Mouse (Mus musculus): ENCODE results near the gene Cdc42. TPM values are rescaled to one million over a fixed set of nuclear protein-coding genes. Genes with fewer than 3 reads are reported as not detected.

The Cdc42 gene
- polyA plus RNA-seq, 1 experiment from 2014 or later = 284 TPM

DNA sequence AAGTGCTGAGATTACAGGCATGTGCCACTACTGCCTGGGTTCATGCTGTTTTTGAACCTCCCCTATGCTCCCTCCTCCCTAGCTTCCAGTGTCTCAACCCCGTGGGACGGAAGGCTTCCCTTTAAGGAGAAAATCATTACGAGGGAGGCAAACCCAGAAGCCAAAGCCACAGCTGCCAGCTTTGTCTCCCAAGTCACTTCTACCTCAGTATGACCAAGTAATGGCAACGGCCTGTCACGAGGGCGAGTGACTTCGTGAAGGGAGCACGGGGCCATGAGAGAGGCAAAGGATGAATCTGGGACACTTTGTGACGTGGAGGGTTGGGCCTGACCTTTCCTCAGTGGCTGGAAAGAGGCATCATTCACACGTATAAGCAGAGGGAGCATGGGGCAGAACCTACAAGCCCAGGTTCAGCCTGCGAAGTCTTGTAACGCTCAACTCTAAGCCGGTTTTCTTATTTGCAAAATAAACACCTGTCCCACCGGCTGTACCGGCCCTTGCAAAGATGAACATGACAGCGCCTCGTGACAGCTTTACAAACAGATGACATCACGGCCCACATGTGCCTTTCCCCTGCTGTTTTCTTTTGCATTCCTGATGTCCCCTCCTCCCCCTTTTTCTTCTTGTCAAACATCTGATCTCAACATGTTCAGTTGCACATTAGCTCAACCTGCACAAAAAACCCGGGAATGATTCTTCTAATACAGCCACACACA is 50.4 kb downstream of the Cdc42 start:
- Histone ChIP-seq H3K9me3 (replicated peaks) (no peaks in the 10 kb centered on the region), H3K4me2 (no peak overlapping the region), H3K36me3 (peaks cover 12% of the 10 kb centered on the region; the same call in 1 of the 2 replicates), H3K4me3 (replicated peaks) (no peak overlapping the region), H3K27ac (no peak overlapping the region), H3K4me1 (replicated peaks) (0 out of 2 replicates have a peak, but pooled peaks cover 4% of the 10 kb centered on the region), H3K9ac (no peak overlapping the region), H3K27me3 (no peaks in the 10 kb centered on the region)
- ATAC-seq (ENCODE audit: low read depth) (no peak), DNase-seq (no peak)
- WGBS (ENCODE audit: insufficient replicate concordance) = 76% methylated on average over 19 of the region's 19 CpGs

DNA sequence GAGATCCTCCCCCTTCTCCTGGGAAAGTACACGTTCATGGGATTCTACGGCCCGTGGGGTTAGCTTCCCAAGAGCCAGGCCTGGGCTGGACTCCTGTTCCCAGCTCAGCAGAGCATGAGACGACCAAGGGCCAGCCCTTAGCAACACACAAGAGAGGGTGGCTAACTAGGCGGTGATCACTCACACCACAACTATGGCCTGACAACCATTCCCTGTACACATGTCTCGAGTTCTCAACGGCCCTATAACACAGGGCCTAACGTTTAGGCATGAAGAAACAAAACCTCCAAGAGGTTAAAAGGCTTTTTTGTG is 51.0 kb downstream of the Cdc42 start:
- ATAC-seq (ENCODE audit: low read depth) (no peak), DNase-seq (no peak)
- H3K4me2 ChIP-seq = no peak overlapping the region
- 81% methylated on average over 8 of the region's 8 CpGs for WGBS (ENCODE audit: insufficient replicate concordance)
- H3K4me3 ChIP-seq (replicated peaks) = no peak overlapping the region
- no peak overlapping the region for H3K9ac ChIP-seq
- peaks cover 8% of the 10 kb centered on the region; the same call in 1 of the 2 replicates for H3K36me3 ChIP-seq
- H3K9me3 ChIP-seq (replicated peaks) = no peaks in the 10 kb centered on the region
- 0 out of 2 replicates have a peak, but pooled peaks cover 6% of the 10 kb centered on the region for H3K4me1 ChIP-seq (replicated peaks)
- no peak overlapping the region for H3K27ac ChIP-seq
- H3K27me3 ChIP-seq = no peaks in the 10 kb centered on the region

GRCm38 (mm10) chr4:137305831-137306576 is 51.5 kb downstream of the Cdc42 start:
- H3K36me3 ChIP-seq = peaks cover 8% of the 10 kb centered on the region; the same call in 1 of the 2 replicates
- no peaks in the 10 kb centered on the region for H3K27me3 ChIP-seq
- no peak overlapping the region for H3K4me2 ChIP-seq
- DNase-seq (no peak), ATAC-seq (ENCODE audit: low read depth) (no peak)
- no peaks in the 10 kb centered on the region for H3K9me3 ChIP-seq (replicated peaks)
- no peak overlapping the region for H3K9ac ChIP-seq
- WGBS (ENCODE audit: insufficient replicate concordance) = 76% methylated on average over 13 of the region's 13 CpGs
- no peak overlapping the region for H3K4me3 ChIP-seq (replicated peaks)
- H3K27ac ChIP-seq = no peak overlapping the region
- H3K4me1 ChIP-seq (replicated peaks) = 0 out of 2 replicates have a peak, but pooled peaks cover 6% of the 10 kb centered on the region

DNA sequence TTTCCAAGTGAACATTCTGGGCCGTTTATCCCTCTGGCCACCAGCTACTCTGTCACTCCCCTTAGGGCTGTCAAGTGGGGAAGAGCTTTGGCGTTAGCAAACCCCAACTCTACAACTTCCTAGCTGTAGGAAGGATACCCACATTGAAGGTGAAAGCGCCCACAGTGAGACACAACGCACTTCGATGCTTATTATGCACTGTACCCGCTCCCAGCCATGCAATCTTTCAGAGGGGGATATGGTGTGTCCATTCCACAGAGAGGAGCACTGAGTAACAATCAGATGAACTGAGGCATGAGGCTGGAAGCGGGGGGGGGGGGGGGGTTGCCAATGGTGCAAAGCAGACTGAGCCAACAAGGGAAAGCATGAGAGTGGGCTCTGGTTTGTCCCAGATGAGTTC is 52.5 kb downstream of the Cdc42 start:
- no peak for DNase-seq
- H3K4me1 ChIP-seq (replicated peaks) = 0 out of 2 replicates have a peak, but pooled peaks cover 6% of the 10 kb centered on the region
- H3K4me3 ChIP-seq (replicated peaks) = no peak overlapping the region
- H3K9me3 ChIP-seq (replicated peaks) = no peaks in the 10 kb centered on the region
- H3K9ac ChIP-seq = no peak overlapping the region
- H3K4me2 ChIP-seq = no peak overlapping the region
- H3K27ac ChIP-seq = no peak overlapping the region
- H3K27me3 ChIP-seq = no peaks in the 10 kb centered on the region
- 0 out of 2 replicates have a peak, but pooled peaks cover 2% of the 10 kb centered on the region for H3K36me3 ChIP-seq
- 79% methylated on average over 7 of the region's 7 CpGs for WGBS (ENCODE audit: insufficient replicate concordance)
- ATAC-seq (ENCODE audit: low read depth) = no peak

GRCm38 (mm10) chr4:137304106-137304505 is 53.4 kb downstream of the Cdc42 start:
- Histone ChIP-seq H3K4me1 (replicated peaks) (0 out of 2 replicates have a peak, but pooled peaks cover 6% of the 10 kb centered on the region), H3K36me3 (no peaks in the 10 kb centered on the region), H3K9me3 (replicated peaks) (no peaks in the 10 kb centered on the region), H3K27me3 (no peaks in the 10 kb centered on the region), H3K27ac (no peak overlapping the region), H3K9ac (no peak overlapping the region), H3K4me3 (replicated peaks) (no peak overlapping the region), H3K4me2 (no peak overlapping the region)
- DNase-seq (no peak), ATAC-seq (ENCODE audit: low read depth) (no peak)
- 82% methylated on average over 7 of the region's 7 CpGs for WGBS (ENCODE audit: insufficient replicate concordance)

- Histone ChIP-seq H3K4me1 (replicated peaks) (0 out of 2 replicates have a peak, but pooled peaks cover 2% of the 10 kb centered on the region), H3K9me3 (replicated peaks) (no peaks in the 10 kb centered on the region), H3K27ac (no peak overlapping the region), H3K4me3 (replicated peaks) (no peak overlapping the region), H3K4me2 (no peak overlapping the region), H3K27me3 (no peaks in the 10 kb centered on the region), H3K9ac (no peak overlapping the region), H3K36me3 (no peaks in the 10 kb centered on the region)
- ATAC-seq (ENCODE audit: low read depth) = no peak
- WGBS (ENCODE audit: insufficient replicate concordance) = 76% methylated on average over 16 of the region's 16 CpGs
- no peak for DNase-seq
Observed at GRCm38 (mm10) chr4:137301635-137302034, 55.9 kb downstream of the Cdc42 start.

- Histone ChIP-seq H3K4me2 (no peak overlapping the region), H3K27ac (no peak overlapping the region), H3K9ac (no peak overlapping the region), H3K36me3 (no peaks in the 10 kb centered on the region), H3K4me3 (replicated peaks) (no peak overlapping the region), H3K4me1 (replicated peaks) (0 out of 2 replicates have a peak, but pooled peaks cover 2% of the 10 kb centered on the region), H3K9me3 (replicated peaks) (no peaks in the 10 kb centered on the region), H3K27me3 (no peaks in the 10 kb centered on the region)
- DNase-seq (no peak), ATAC-seq (ENCODE audit: low read depth) (no peak)
- WGBS (ENCODE audit: insufficient replicate concordance) = 89% methylated on average over 13 of the region's 13 CpGs
Observed at GRCm38 (mm10) chr4:137300227-137300626, 57.3 kb downstream of the Cdc42 start.

GRCm38 (mm10) chr4:137298406-137298805 is 59.1 kb downstream of the Cdc42 start:
- ATAC-seq (ENCODE audit: low read depth) = no peak
- 0 out of 2 replicates have a peak, but pooled peaks cover 2% of the 10 kb centered on the region for H3K4me1 ChIP-seq (replicated peaks)
- H3K27ac ChIP-seq = no peak overlapping the region
- H3K9ac ChIP-seq = no peak overlapping the region
- H3K36me3 ChIP-seq = no peaks in the 10 kb centered on the region
- DNase-seq = no peak
- no peak overlapping the region for H3K4me2 ChIP-seq
- no peak overlapping the region for H3K4me3 ChIP-seq (replicated peaks)
- 69% methylated on average over 8 of the region's 8 CpGs for WGBS (ENCODE audit: insufficient replicate concordance)
- H3K27me3 ChIP-seq = no peaks in the 10 kb centered on the region
- H3K9me3 ChIP-seq (replicated peaks) = no peaks in the 10 kb centered on the region

GRCm38 (mm10) chr4:137297611-137298010 is 59.9 kb downstream of the Cdc42 start:
- Histone ChIP-seq H3K9ac (no peak overlapping the region), H3K27ac (no peak overlapping the region), H3K9me3 (replicated peaks) (no peaks in the 10 kb centered on the region), H3K4me2 (no peak overlapping the region), H3K4me1 (replicated peaks) (0 out of 2 replicates have a peak, but pooled peaks cover 2% of the 10 kb centered on the region), H3K36me3 (no peaks in the 10 kb centered on the region), H3K4me3 (replicated peaks) (no peak overlapping the region), H3K27me3 (no peaks in the 10 kb centered on the region)
- ATAC-seq (ENCODE audit: low read depth) (no peak), DNase-seq (no peak)
- 58% methylated on average over 4 of the region's 4 CpGs for WGBS (ENCODE audit: insufficient replicate concordance)

DNA sequence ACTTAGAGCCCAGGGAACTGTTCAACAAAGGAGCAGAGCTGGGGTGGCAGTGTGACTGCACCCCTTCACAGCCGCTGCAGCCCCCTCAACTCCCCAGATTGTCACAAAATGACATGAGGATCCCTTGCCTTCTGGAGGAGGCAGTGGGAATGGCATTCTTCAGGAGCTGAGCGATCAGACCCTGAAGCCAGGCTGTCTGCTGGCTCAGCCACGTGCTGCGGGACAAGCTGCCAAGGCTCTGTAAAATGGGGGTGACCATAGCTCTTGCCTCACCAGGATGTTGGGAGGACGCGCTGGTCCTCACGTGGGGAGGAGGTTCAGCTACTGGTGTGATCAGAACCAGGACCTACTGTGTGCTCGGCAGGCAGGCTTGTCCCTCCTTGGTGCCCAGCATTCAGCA is 62.6 kb downstream of the Cdc42 start:
- H3K27ac ChIP-seq = no peak overlapping the region
- ATAC-seq (ENCODE audit: low read depth) = no peak
- H3K4me2 ChIP-seq = no peak overlapping the region
- H3K4me1 ChIP-seq (replicated peaks) = no peaks in the 10 kb centered on the region
- no peak for DNase-seq
- 77% methylated on average over 8 of the region's 8 CpGs for WGBS (ENCODE audit: insufficient replicate concordance)
- H3K9me3 ChIP-seq (replicated peaks) = no peaks in the 10 kb centered on the region
- no peak overlapping the region for H3K9ac ChIP-seq
- H3K36me3 ChIP-seq = no peaks in the 10 kb centered on the region
- H3K4me3 ChIP-seq (replicated peaks) = no peak overlapping the region
- H3K27me3 ChIP-seq = no peaks in the 10 kb centered on the region; the same call in 1 of the 2 replicates

DNA sequence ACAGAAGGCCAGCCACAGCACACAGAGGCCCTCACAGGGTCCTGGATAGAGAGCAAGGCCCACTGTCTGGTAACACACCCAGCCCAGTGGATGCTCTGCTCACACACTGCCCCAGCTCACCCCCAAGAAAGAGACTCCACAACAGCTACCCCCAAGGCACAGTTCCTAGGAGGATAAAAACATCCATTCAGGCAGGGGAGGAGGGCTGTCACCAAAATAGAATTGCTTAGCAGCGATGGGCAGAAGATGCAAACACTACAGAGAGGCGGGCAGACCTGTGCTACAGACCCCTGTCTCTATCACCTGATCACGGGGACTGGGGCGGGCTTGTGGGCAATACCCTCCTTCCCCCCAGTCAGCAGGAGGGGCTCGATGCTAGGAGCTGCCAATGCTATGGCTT is 63.0 kb downstream of the Cdc42 start:
- H3K27ac ChIP-seq = no peak overlapping the region
- 69% methylated on average over 5 of the region's 5 CpGs for WGBS (ENCODE audit: insufficient replicate concordance)
- no peaks in the 10 kb centered on the region for H3K36me3 ChIP-seq
- H3K4me2 ChIP-seq = no peak overlapping the region
- no peaks in the 10 kb centered on the region for H3K4me1 ChIP-seq (replicated peaks)
- no peak overlapping the region for H3K4me3 ChIP-seq (replicated peaks)
- no peak for DNase-seq
- no peak overlapping the region for H3K9ac ChIP-seq
- no peak for ATAC-seq (ENCODE audit: low read depth)
- H3K27me3 ChIP-seq = no peaks in the 10 kb centered on the region; the same call in 1 of the 2 replicates
- no peaks in the 10 kb centered on the region for H3K9me3 ChIP-seq (replicated peaks)

Measured in liver, embryonic 13.5 days (tissue).